1 mouse cellular context compared by ENCODE assay signal in the genomic region with DNA sequence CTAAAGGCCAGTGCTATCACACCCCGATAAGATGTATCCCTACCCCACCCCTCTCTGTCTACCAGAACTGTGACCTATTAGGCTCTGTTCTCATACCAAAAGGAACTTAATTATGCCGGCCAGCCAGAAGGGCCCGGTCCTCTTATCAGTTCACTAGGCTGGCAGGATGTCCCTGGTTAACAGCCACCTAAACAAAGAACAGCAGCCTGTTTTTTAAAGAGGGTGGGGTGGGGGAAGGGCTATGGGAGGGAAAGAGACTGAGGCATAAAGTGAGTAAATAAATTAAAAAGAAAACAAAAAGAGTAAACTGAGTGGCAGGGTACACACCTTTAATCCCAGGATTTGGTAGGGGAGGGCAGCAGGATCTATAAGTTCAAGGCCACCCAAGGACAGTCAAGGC.
TF ChIP-seq lines count a peak whose summit lies in the region.

No protein-coding gene starts in this region.

TF ChIP-seq in MEL, 35 proteins besides CTCF, POLR2A, EP300 and RAD21 (continued from another document):
- TF ChIP-seq USF2 (IDR thresholded peaks at IDR 0.05; ENCODE audit: borderline replicate concordance in 1 of 2, insufficient read depth in 1 of 2, low read depth in 1 of 2, low read length in 2 of 2) = no peak
- TF ChIP-seq CHD2 (IDR thresholded peaks at IDR 0.05; ENCODE audit: low read length) = no peak
- no peak for TF ChIP-seq TCF12 (IDR thresholded peaks at IDR 0.05; ENCODE audit: low read depth, low read length)
- TF ChIP-seq ZC3H11A (IDR thresholded peaks at IDR 0.05; ENCODE audit: low read depth, low read length) = no peak
- no peak for TF ChIP-seq TBP (IDR thresholded peaks at IDR 0.05; ENCODE audit: low read depth, low read length)
- TF ChIP-seq TAL1 (IDR thresholded peaks at IDR 0.05; ENCODE audit: low read length) = no peak
- TF ChIP-seq POLR2AphosphoS5 (IDR thresholded peaks at IDR 0.05; ENCODE audit: borderline replicate concordance, low read depth, low read length) = no peak
- no peak for TF ChIP-seq ZMIZ1 (IDR thresholded peaks at IDR 0.05; ENCODE audit: low read depth, low read length)
- no peak for TF ChIP-seq MAFK (IDR thresholded peaks at IDR 0.05; ENCODE audit: borderline replicate concordance, low read depth, low read length)
- TF ChIP-seq HCFC1 (IDR thresholded peaks at IDR 0.05; ENCODE audit: low read depth, low read length) = no peak
- TF ChIP-seq USF1 (IDR thresholded peaks at IDR 0.05; ENCODE audit: low read depth, low read length) = no peak
- no peak for TF ChIP-seq SIN3A (IDR thresholded peaks at IDR 0.05; ENCODE audit: low read length)
- no peak for TF ChIP-seq GABPA (IDR thresholded peaks at IDR 0.05; ENCODE audit: low read depth, low read length)
- TF ChIP-seq ELF1 (IDR thresholded peaks at IDR 0.05; ENCODE audit: low read depth, low read length) = no peak
- TF ChIP-seq UBTF (IDR thresholded peaks at IDR 0.05; ENCODE audit: borderline replicate concordance, insufficient read depth, low read depth, low read length) = no peak
- no peak for TF ChIP-seq NRF1 (IDR thresholded peaks at IDR 0.05; ENCODE audit: insufficient read depth, low read depth, low read length, poor library complexity, severe bottlenecking)
TF ChIP-seq in MEL: peak in this region for 0.
